Mouse (Mus musculus): ENCODE results near the gene Rplp1.

The Rplp1 gene

GRCm38 (mm10) chr9:61873325-61873724 is 41.0 kb downstream of the Rplp1 start:
- DNase-seq, result no peak

GRCm38 (mm10) chr9:61872246-61872941 is 41.9 kb downstream of the Rplp1 start:
- DNase-seq, result no peak

GRCm38 (mm10) chr9:61871839-61872238 is 42.5 kb downstream of the Rplp1 start:
- no peak for DNase-seq

GRCm38 (mm10) chr9:61867659-61868058 is 46.7 kb downstream of the Rplp1 start:
- DNase-seq, result no peak
